Mouse (Mus musculus): Measurements from ENCODE around the gene Olfr205. TPM values are rescaled to one million over a fixed set of nuclear protein-coding genes. Genes with fewer than 3 reads are reported as not detected.
"Not testable (repeated sequence)": the region's sequence is repeated elsewhere in the genome, so short reads cannot be mapped to it uniquely, and the experiment has no call there.

Olfr205 gene
- polyA plus RNA-seq (2012; rRNA removed): not detected in 2 replicates

- TF ChIP-seq POLR2A (IDR thresholded peaks at IDR 0.05; ENCODE audit: extremely low read depth, insufficient read depth, low read length) (no peak), CTCF (IDR thresholded peaks at IDR 0.05; ENCODE audit: extremely low read depth, insufficient read depth, low read length) (no peak)
- H3K4me1 ChIP-seq (ENCODE audit: control insufficient read depth, insufficient read depth, low read length): no peaks in the 10 kb centered on the region
These were observed at the start of gene Olfr205 for GRCm38 (mm10) chr16:59331038-59331437. Gene Olfr205 (minus strand): TSS chr16:59331138.

GRCm38 (mm10) chr16:59363893-59364292, 33.0 kb upstream of the Olfr205 start, which contains the start of gene Olfr209:
Gene Olfr209 (minus strand): TSS chr16:59363993.
- no peak within 1 kb of the TSS for H3K4me3 ChIP-seq (ENCODE audit: insufficient read depth, low read length)
- TF ChIP-seq POLR2A (IDR thresholded peaks at IDR 0.05; ENCODE audit: extremely low read depth, insufficient read depth, low read length): no peak
- no peak for TF ChIP-seq CTCF (IDR thresholded peaks at IDR 0.05; ENCODE audit: extremely low read depth, insufficient read depth, low read length)
- H3K4me1 ChIP-seq (ENCODE audit: control insufficient read depth, insufficient read depth, low read length): no peaks in the 10 kb centered on the region
- no peak within 1 kb of the TSS for H3K27ac ChIP-seq (ENCODE audit: insufficient read depth, low read length)

More at GRCm38 (mm10) chr16:59331038-59331437, at the start of gene Olfr205:
- Histone ChIP-seq H3K4me3 (ENCODE audit: insufficient read depth, low read length) (no peak within 1 kb of the TSS), H3K27ac (ENCODE audit: insufficient read depth, low read length) (no peak within 1 kb of the TSS)

- no peak for TF ChIP-seq POLR2A (IDR thresholded peaks at IDR 0.05; ENCODE audit: extremely low read depth, insufficient read depth, low read length)
- no peak for TF ChIP-seq CTCF (IDR thresholded peaks at IDR 0.05; ENCODE audit: extremely low read depth, insufficient read depth, low read length)
- Histone ChIP-seq H3K4me1 (ENCODE audit: control insufficient read depth, insufficient read depth, low read length) (no peaks in the 10 kb centered on the region), H3K27ac (ENCODE audit: insufficient read depth, low read length) (no peak within 1 kb of the TSS), H3K4me3 (ENCODE audit: insufficient read depth, low read length) (no peak within 1 kb of the TSS)
These were observed 18.2 kb upstream of the Olfr205 start, which contains the start of gene Olfr206 for GRCm38 (mm10) chr16:59349146-59349545. Gene Olfr206 (minus strand): TSS chr16:59349246.

- H3K27ac ChIP-seq (ENCODE audit: insufficient read depth, low read length); H3K4me1 ChIP-seq (ENCODE audit: control insufficient read depth, insufficient read depth, low read length); H3K4me3 ChIP-seq (ENCODE audit: insufficient read depth, low read length): not testable (repeated sequence)
These were observed 7.7 kb downstream of the Olfr205 start for GRCm38 (mm10) chr16:59323262-59323661.

- H3K4me1 ChIP-seq (ENCODE audit: control insufficient read depth, insufficient read depth, low read length): no peaks in the 10 kb centered on the region
- H3K4me3 ChIP-seq (ENCODE audit: insufficient read depth, low read length): no peak within 1 kb of the TSS
- no peak within 1 kb of the TSS for H3K27ac ChIP-seq (ENCODE audit: insufficient read depth, low read length)
- TF ChIP-seq CTCF (IDR thresholded peaks at IDR 0.05; ENCODE audit: extremely low read depth, insufficient read depth, low read length) (no peak), POLR2A (IDR thresholded peaks at IDR 0.05; ENCODE audit: extremely low read depth, insufficient read depth, low read length) (no peak)
These were observed 12.8 kb downstream of the Olfr205 start, which contains the start of gene Olfr204 for GRCm38 (mm10) chr16:59318148-59318547. Gene Olfr204 (minus strand): TSS chr16:59318248.

- no peaks in the 10 kb centered on the region for H3K4me1 ChIP-seq (ENCODE audit: control insufficient read depth, insufficient read depth, low read length)
- TF ChIP-seq CTCF (IDR thresholded peaks at IDR 0.05; ENCODE audit: extremely low read depth, insufficient read depth, low read length) (no peak), POLR2A (IDR thresholded peaks at IDR 0.05; ENCODE audit: extremely low read depth, insufficient read depth, low read length) (no peak)
- no peak within 1 kb of the TSS for H3K4me3 ChIP-seq (ENCODE audit: insufficient read depth, low read length)
- no peak within 1 kb of the TSS for H3K27ac ChIP-seq (ENCODE audit: insufficient read depth, low read length)
These were observed 32.4 kb downstream of the Olfr205 start, which contains the start of gene Olfr203 for GRCm38 (mm10) chr16:59298581-59298980. Gene Olfr203 (plus strand): TSS chr16:59298881.

GRCm38 (mm10) chr16:59287576-59287975, 43.4 kb downstream of the Olfr205 start:
- H3K4me1 ChIP-seq (ENCODE audit: control insufficient read depth, insufficient read depth, low read length); H3K27ac ChIP-seq (ENCODE audit: insufficient read depth, low read length); H3K4me3 ChIP-seq (ENCODE audit: insufficient read depth, low read length): not testable (repeated sequence)

GRCm38 (mm10) chr16:59286693-59287092, 44.2 kb downstream of the Olfr205 start, which contains the start of gene Olfr202:
Gene Olfr202 (minus strand): TSS chr16:59286793.
- no peaks in the 10 kb centered on the region for H3K4me1 ChIP-seq (ENCODE audit: control insufficient read depth, insufficient read depth, low read length)
- H3K4me3 ChIP-seq (ENCODE audit: insufficient read depth, low read length): no peak within 1 kb of the TSS
- no peak within 1 kb of the TSS for H3K27ac ChIP-seq (ENCODE audit: insufficient read depth, low read length)
- TF ChIP-seq CTCF (IDR thresholded peaks at IDR 0.05; ENCODE audit: extremely low read depth, insufficient read depth, low read length) (no peak), POLR2A (IDR thresholded peaks at IDR 0.05; ENCODE audit: extremely low read depth, insufficient read depth, low read length) (no peak)

- Histone ChIP-seq H3K4me1 (ENCODE audit: control insufficient read depth, insufficient read depth, low read length) (no peaks in the 10 kb centered on the region), H3K4me3 (ENCODE audit: insufficient read depth, low read length) (no peak overlapping the region), H3K27ac (ENCODE audit: insufficient read depth, low read length) (no peak overlapping the region)
- TF ChIP-seq POLR2A (IDR thresholded peaks at IDR 0.05; ENCODE audit: extremely low read depth, insufficient read depth, low read length): no peak
- TF ChIP-seq CTCF (IDR thresholded peaks at IDR 0.05; ENCODE audit: extremely low read depth, insufficient read depth, low read length): no peak
These were observed 47.5 kb downstream of the Olfr205 start for GRCm38 (mm10) chr16:59283476-59283875.

- Histone ChIP-seq H3K4me3 (ENCODE audit: insufficient read depth, low read length) (no peak overlapping the region), H3K27ac (ENCODE audit: insufficient read depth, low read length) (no peak overlapping the region), H3K4me1 (ENCODE audit: control insufficient read depth, insufficient read depth, low read length) (no peaks in the 10 kb centered on the region)
- no peak for TF ChIP-seq POLR2A (IDR thresholded peaks at IDR 0.05; ENCODE audit: extremely low read depth, insufficient read depth, low read length)
- no peak for TF ChIP-seq CTCF (IDR thresholded peaks at IDR 0.05; ENCODE audit: extremely low read depth, insufficient read depth, low read length)
These were observed 50.4 kb downstream of the Olfr205 start for GRCm38 (mm10) chr16:59280542-59280941.

Other genes starting within 250 kb of the Olfr205 start
- not detected in 2 replicates for gene Olfr191, start 241.3 kb downstream of the Olfr205 start, polyA plus RNA-seq (2012; rRNA removed)
- not detected in 2 replicates for gene Olfr193, start 219.3 kb downstream of the Olfr205 start, polyA plus RNA-seq (2012; rRNA removed)
- not detected in 2 replicates for gene Olfr194, start 210.1 kb downstream of the Olfr205 start, polyA plus RNA-seq (2012; rRNA removed)
- gene Olfr195, start 184.1 kb downstream of the Olfr205 start, polyA plus RNA-seq (2012; rRNA removed): not detected in 2 replicates
- not detected in 2 replicates for gene Olfr196, start 160.7 kb downstream of the Olfr205 start, polyA plus RNA-seq (2012; rRNA removed)
- gene Olfr198, start 127.6 kb downstream of the Olfr205 start, polyA plus RNA-seq (2012; rRNA removed): not detected in 2 replicates
- not detected in 2 replicates for gene Olfr199, start 111.4 kb downstream of the Olfr205 start, polyA plus RNA-seq (2012; rRNA removed)
- gene Olfr201, start 58.5 kb downstream of the Olfr205 start, polyA plus RNA-seq (2012; rRNA removed): not detected in 2 replicates
- not detected in 2 replicates for gene Olfr202, start 44.3 kb downstream of the Olfr205 start, polyA plus RNA-seq (2012; rRNA removed)
- gene Olfr203, start 32.3 kb downstream of the Olfr205 start, polyA plus RNA-seq (2012; rRNA removed): not detected in 2 replicates
- gene Olfr204, start 12.9 kb downstream of the Olfr205 start, polyA plus RNA-seq (2012; rRNA removed): not detected in 2 replicates
- gene Olfr206, start 18.1 kb upstream of the Olfr205 start, polyA plus RNA-seq (2012; rRNA removed): not detected in 2 replicates
- gene Olfr209, start 32.9 kb upstream of the Olfr205 start, polyA plus RNA-seq (2012; rRNA removed): not detected in 2 replicates
- 0.02 TPM in 2 replicates for gene Gabrr3, start 76.2 kb upstream of the Olfr205 start, polyA plus RNA-seq (2012; rRNA removed)
- gene Riox2, start 140.6 kb upstream of the Olfr205 start, polyA plus RNA-seq (2012; rRNA removed): 10.0 and 10.4 TPM in 2 replicates